Mouse (Mus musculus) lung, postnatal 0 days (tissue): ENCODE measurements around the gene Gm27021. TPM values are rescaled to one million over a fixed set of nuclear protein-coding genes. Genes with fewer than 3 reads are reported as not detected.

ENCODE experiments used
- ATAC-seq: fragments of 200-750 bp; cut with Nextera tagmentation; 2 replicates; pipeline ENCODE4 v1.8.0; 2017; ENCODE audit warnings: moderate library complexity
- DNase-seq: peaks from one replicate; pipeline ENCODE4 v3.0.0-alpha.2; 2016; ENCODE audit warnings: low spot score
- H3K27ac ChIP-seq: fragments of 300-500 bp; sonication (generic); 2 replicates; pipeline ENCODE4 v1.5.1; 2014; ENCODE audit warnings: antibody characterized with exemption, mild to moderate bottlenecking, low read length, mixed read lengths
- H3K27me3 ChIP-seq: fragments of 300-500 bp; sonication (generic); replicated peaks from 2 replicates; pipeline ENCODE4 v1.6.1; 2014; ENCODE audit warnings: low read length, mixed read lengths; ENCODE audit not compliant: insufficient read depth
- H3K36me3 ChIP-seq: fragments of 300-500 bp; sonication (generic); 2 replicates; pipeline ENCODE4 v1.6.1; 2014; ENCODE audit warnings: low read length, mixed read lengths; ENCODE audit not compliant: insufficient read depth
- H3K4me1 ChIP-seq: fragments of 300-500 bp; sonication (generic); 2 replicates; pipeline ENCODE4 v1.6.1; 2014; ENCODE audit warnings: antibody characterized with exemption, low read depth, low read length, mixed read lengths; ENCODE audit not compliant: insufficient read depth
- H3K4me2 ChIP-seq: fragments of 300-500 bp; sonication (generic); replicated peaks from 2 replicates; pipeline ENCODE4 v1.6.1; 2014; ENCODE audit warnings: low read depth, mild to moderate bottlenecking, low read length, moderate library complexity, mixed read lengths
- H3K4me3 ChIP-seq: fragments of 300-500 bp; sonication (generic); 2 replicates; pipeline ENCODE4 v1.5.1; 2014; ENCODE audit warnings: low read depth, low read length
- H3K9ac ChIP-seq: fragments of 300-500 bp; sonication (generic); replicated peaks from 2 replicates; pipeline ENCODE4 v1.6.1; 2014; ENCODE audit warnings: low read depth, mild to moderate bottlenecking
- H3K9me3 ChIP-seq: fragments of 300-500 bp; sonication (generic); 2 replicates; pipeline ENCODE4 v1.6.1; 2016; ENCODE audit warnings: low read length, mixed read lengths
- CTCF ChIP-seq: IDR thresholded peaks from 2 replicates; pipeline ENCODE4 v1.5.1; 2016; ENCODE audit warnings: antibody characterized with exemption, mild to moderate bottlenecking
- EP300 ChIP-seq: IDR thresholded peaks from 2 replicates; pipeline ENCODE4 v1.6.1; 2016; ENCODE audit warnings: antibody characterized with exemption, mild to moderate bottlenecking, control low read depth
- WGBS: fragments of 180-500 bp; shearing (Covaris S2); extraction: QIAGEN DNeasy Blood & Tissue Kit; methylation state at CpG from one replicate; pipeline ENCODE4 v1.1.7; 2014; 5-methylcytosine and 5-hydroxymethylcytosine counted together
- polyA plus RNA-seq: library from polyadenylated mRNA; unstranded; fragments of >200 nt; fragmentation: Nextera tagmentation; extraction: Ambion mirVana; gene quantifications from 2 replicates; pipeline ENCODE4 v1.2.1, GENCODE M21; 2015

The Gm27021 gene
- polyA plus RNA-seq, 1 experiment from 2014 or later: 1.3 TPM

DNA sequence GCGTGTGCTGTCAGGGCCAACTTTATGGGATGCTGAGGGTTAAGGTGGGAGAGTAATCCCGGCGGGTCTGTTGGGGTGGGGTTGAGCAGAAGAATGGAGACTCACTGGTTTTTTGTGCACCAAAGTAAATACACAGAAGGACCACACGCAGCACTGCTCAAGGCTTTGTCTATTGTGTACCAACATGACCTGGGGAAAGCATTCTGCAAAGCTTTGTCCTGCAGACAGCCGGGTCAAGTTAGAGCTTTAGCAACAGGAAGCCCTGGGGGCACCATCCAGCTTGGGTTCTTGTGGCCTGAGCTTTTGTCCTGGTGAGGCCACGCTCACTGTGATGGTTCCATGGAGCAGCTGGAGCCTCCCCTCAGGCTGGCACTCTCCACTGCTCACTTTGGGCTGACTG lies 3.9 kb upstream of the Gm27021 start:
- DNase-seq (no peak), ATAC-seq (no peak)
- H3K4me1 ChIP-seq: peaks cover 4% of the 10 kb centered on the region; the same call in 1 of the 2 replicates
- no peak overlapping the region for H3K9ac ChIP-seq
- no peak overlapping the region for H3K27ac ChIP-seq
- WGBS: 58% methylated on average over 6 of the region's 6 CpGs
- H3K4me2 ChIP-seq: no peak overlapping the region
- H3K4me3 ChIP-seq: no peak overlapping the region
- TF ChIP-seq CTCF: no peak
- no peak for TF ChIP-seq EP300
- no peaks in the 10 kb centered on the region for H3K27me3 ChIP-seq
- no peaks in the 10 kb centered on the region for H3K9me3 ChIP-seq
- H3K36me3 ChIP-seq: peaks cover 19% of the 10 kb centered on the region; the same call in 1 of the 2 replicates

DNA sequence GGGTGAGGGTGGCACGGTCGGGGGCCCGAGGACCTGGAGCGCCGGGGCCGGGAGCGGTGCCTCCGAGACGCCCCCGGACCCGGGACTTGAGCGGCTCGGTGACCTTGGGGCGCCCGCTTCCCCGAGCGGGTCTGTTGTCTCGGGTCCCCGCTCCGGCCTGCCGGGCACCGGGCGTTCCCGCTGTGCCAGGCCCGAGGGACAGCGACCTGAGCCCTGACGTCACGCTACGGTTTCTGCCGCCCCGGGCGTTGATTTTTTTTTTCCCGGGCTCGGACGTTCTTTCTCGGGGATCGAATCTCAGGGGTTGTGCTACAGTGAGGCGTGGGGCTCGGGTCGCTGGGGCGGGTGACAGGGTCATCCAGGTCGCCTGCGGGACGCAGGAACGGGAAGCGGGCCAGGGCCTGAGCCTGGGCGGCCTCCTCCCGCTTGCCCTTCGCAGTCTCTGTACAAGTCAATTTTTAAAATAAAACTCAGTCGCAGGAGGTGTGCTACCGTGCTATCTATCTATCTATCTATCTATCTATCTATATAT lies 561 bp upstream of the Gm27021 start, which contains the start of gene Emc8:
Gene Emc8 (minus strand): TSS at position 200 of the 532 bp plus-strand sequence.
- H3K4me2 ChIP-seq: peak within 1 kb of the TSS; percentile 81
- H3K27me3 ChIP-seq: no peaks in the 10 kb centered on the region
- H3K27ac ChIP-seq: peak within 1 kb of the TSS; percentile 91
- TF ChIP-seq EP300 (no peak), CTCF (no peak)
- peak within 1 kb of the TSS; percentile 92 for H3K4me3 ChIP-seq
- ATAC-seq: peak; percentile 46
- peaks cover 12% of the 10 kb centered on the region; the same call in 1 of the 2 replicates for H3K4me1 ChIP-seq
- DNase-seq: no peak
- peaks cover 19% of the 10 kb centered on the region; the same call in 1 of the 2 replicates for H3K36me3 ChIP-seq
- peak within 1 kb of the TSS; percentile 91 for H3K9ac ChIP-seq
- H3K9me3 ChIP-seq: no peaks in the 10 kb centered on the region
- 3% methylated on average over 38 of the region's 51 CpGs for WGBS

DNA sequence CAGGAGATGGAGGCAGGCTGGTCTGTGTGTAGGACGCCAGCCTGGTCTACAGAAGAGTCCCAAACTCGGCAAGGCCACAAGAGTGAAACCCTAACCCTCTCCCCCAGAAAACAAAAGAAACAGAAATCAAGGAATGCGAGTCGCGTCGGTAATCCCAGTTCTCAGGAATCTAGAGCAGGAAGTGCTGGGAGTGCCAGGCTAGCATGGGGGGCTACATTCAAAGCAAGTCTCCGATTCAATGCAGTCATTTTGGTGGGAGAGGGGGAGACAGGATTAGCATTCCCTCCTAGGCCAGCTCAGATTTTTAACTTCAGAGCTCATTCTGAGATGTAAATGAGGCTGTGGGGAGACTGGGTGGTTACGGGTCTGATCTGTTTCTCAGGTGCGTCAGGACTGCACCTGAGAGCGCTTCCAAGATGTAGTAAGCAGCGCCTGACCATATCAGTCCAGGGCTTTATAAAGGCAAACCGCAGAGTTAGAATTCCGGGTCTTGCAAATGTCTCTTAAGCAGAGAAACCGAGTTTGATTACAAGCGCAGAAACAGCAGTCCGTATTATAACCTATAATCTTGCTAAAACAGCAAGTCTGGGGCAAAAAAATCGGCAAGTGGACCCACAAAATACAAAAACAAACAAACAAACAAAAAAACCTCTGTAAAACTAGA lies 940 bp downstream of the Gm27021 start:
- Histone ChIP-seq H3K4me1 (peaks cover 12% of the 10 kb centered on the region; the same call in 1 of the 2 replicates), H3K4me2 (peak overlapping the region; percentile 81), H3K27ac (peak overlapping the region; percentile 78), H3K27me3 (no peaks in the 10 kb centered on the region), H3K36me3 (peaks cover 13% of the 10 kb centered on the region; the same call in 1 of the 2 replicates), H3K9me3 (no peaks in the 10 kb centered on the region), H3K9ac (peak overlapping the region; percentile 68), H3K4me3 (peak overlapping the region; percentile 92)
- TF ChIP-seq EP300 (no peak), CTCF (no peak)
- DNase-seq: no peak
- ATAC-seq: no peak
- WGBS: 2% methylated on average over 17 of the region's 17 CpGs

DNA sequence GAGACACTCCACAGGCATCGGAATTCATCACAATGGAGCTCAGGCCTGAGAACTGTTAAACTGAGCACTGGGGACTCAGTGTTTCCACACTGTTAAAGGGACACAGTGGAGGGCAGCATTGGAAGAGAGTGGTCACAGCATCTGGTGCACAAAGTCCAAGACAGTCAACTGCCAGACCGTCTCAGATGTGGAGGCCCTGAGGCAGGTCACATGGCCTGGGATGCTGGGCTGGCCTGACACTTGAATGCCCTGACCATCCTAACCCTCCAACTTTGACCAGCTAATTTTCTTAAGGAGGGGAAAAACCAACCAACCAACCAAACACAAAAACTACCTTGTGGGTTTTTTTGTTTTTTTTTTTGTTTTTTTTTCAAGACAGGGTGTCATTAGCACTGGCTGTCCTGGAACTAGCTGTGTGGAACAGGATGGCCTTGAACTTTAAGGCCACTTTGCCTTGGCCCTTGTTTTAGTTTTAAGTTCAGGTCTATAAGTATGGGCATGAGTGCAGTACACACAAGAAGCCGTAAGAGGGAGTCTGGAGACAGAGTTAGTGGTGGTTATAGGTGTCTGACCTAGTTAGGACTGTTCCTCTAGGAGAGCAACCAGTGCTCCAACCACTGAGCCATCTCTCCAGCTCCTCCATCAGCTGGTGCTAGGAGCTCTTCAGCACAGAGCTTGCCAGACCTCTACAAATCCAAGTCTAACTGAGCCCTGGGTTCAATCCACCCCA lies 2.0 kb downstream of the Gm27021 start:
- no peak for ATAC-seq
- 0 out of 2 replicates have a peak overlapping the region, but pooled peaks have one; percentile 9 for H3K27ac ChIP-seq
- peaks cover 10% of the 10 kb centered on the region; the same call in 1 of the 2 replicates for H3K36me3 ChIP-seq
- H3K4me1 ChIP-seq: peaks cover 12% of the 10 kb centered on the region; the same call in 1 of the 2 replicates
- WGBS: 73% methylated on average over 3 of the region's 3 CpGs
- no peak for DNase-seq
- H3K9me3 ChIP-seq: no peaks in the 10 kb centered on the region
- 0 out of 2 replicates have a peak overlapping the region, but pooled peaks have one; percentile 68 for H3K9ac ChIP-seq
- H3K27me3 ChIP-seq: no peaks in the 10 kb centered on the region
- H3K4me3 ChIP-seq: no peak overlapping the region
- peak; percentile 50 for TF ChIP-seq CTCF
- TF ChIP-seq EP300: no peak
- peak overlapping the region; percentile 81; the same call in 1 of the 2 replicates for H3K4me2 ChIP-seq

DNA sequence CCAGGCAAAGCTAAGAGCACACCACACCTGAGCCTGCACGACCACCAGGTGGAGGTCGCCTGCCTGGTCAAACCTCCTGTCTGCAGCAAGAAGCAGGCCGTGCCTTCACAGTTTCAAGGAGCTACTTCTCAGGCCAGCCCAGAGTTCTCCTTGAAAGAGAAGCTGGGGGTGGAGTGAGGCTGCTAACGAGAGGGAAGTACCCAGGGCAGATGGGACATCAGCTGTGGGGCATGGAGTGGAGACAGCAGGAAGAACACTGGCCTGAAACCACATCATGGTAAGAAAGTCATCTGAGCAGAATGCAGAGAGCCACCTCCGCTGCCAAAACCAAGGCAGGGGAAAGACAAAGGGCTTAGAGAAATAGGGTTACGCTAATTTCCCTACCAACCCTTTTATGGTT lies 3.3 kb downstream of the Gm27021 start:
- Histone ChIP-seq H3K9me3 (no peaks in the 10 kb centered on the region), H3K27ac (no peak overlapping the region), H3K4me2 (no peak overlapping the region), H3K4me1 (peaks cover 12% of the 10 kb centered on the region; the same call in 1 of the 2 replicates), H3K9ac (no peak overlapping the region), H3K4me3 (no peak overlapping the region), H3K36me3 (no peaks in the 10 kb centered on the region), H3K27me3 (no peaks in the 10 kb centered on the region)
- TF ChIP-seq CTCF: no peak
- TF ChIP-seq EP300: no peak
- DNase-seq (no peak), ATAC-seq (no peak)
- 68% methylated on average over 6 of the region's 6 CpGs for WGBS

- WGBS: 77% methylated on average over 8 of the region's 8 CpGs
- H3K4me2 ChIP-seq: no peak overlapping the region
- H3K9ac ChIP-seq: no peak overlapping the region
- H3K4me1 ChIP-seq: no peaks in the 10 kb centered on the region
- no peaks in the 10 kb centered on the region for H3K9me3 ChIP-seq
- no peak overlapping the region for H3K27ac ChIP-seq
- TF ChIP-seq EP300: no peak
- no peak for TF ChIP-seq CTCF
- H3K27me3 ChIP-seq: no peaks in the 10 kb centered on the region
- H3K4me3 ChIP-seq: no peak overlapping the region
- no peak for ATAC-seq
- no peak for DNase-seq
- H3K36me3 ChIP-seq: peaks cover 9% of the 10 kb centered on the region; the same call in 1 of the 2 replicates
Measured at GRCm38 (mm10) chr8:120657415-120657814, 10.5 kb downstream of the Gm27021 start.
